Mouse (Mus musculus) layer of hippocampus, adult 9-10 months (tissue): ENCODE results near the gene Dock10.

ENCODE experiments used
- DNase-seq: peaks from one replicate; pipeline ENCODE4 v3.0.0; 2022; ENCODE audit warnings: low spot score

Gene Dock10

DNA sequence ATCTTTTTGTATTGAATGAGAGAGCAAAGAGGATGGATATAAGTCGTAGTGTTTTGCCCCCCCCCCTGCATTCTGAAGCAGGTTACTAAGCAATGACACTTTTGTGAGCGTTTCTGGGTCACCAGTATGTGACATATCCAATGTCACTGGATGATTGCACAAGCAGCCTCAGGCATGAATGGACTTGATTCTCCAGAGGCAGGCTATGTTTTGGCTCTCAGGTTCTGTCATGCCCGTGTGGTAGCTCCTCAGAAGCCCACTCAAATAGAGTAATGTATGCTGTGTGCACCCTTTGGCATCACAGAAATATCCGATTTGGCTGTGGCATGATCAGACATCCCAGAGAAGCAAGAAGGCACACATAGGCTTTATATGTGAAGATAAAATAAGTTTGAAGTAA lies 150.8 kb downstream of the Dock10 start:
- DNase-seq = no peak

DNA sequence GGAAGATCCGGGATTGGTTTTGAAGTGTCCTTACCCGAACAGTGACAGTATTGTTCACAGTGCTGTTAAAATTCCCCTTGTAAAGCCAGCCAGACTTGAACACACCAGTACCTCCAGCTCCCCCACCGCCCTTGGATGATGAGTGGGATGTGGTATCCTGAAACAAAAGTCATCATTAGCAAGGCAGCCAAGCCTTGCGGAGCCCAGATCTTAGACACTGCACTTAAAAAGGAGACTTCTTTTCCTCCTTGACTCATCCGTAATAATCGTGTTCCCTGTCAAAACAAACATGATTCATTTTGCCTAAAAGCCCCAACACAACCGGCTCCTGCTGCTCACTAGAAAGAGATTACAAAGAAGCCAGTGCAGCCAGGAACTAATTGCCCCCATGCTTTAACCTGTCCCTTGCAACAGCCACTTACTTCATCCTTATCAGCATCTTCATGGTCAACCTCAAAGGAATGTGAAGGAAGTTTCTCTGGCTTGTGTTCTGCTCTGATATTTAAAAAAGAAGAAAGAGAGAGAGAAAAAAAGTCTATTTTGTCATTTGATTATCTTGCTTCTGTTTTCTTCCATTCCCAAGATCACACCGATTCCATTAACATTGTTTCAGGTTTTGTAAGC lies 152.1 kb downstream of the Dock10 start:
- no peak for DNase-seq

GRCm38 (mm10) chr1:80604332-80604731 lies 154.0 kb downstream of the Dock10 start:
- DNase-seq = no peak

DNA sequence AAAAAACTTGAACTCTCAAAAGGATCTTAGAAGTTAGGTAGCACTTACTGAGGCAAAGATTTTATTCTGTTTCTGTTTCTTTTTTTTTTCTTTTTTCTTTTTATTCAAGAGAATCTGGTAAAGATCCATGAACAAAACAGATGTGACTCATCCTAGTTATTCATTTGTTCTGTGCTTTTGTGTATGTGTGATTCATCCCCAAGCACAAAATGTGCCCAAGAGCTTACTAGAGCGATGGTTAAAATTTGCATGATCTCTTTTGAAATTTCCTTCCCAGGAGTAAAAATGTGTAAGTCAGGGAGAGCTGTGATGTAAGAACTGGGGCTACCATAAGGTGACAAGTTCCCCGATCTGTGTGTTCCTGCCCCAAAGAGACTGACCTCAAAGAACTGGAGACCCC lies 155.2 kb downstream of the Dock10 start:
- DNase-seq = no peak

DNA sequence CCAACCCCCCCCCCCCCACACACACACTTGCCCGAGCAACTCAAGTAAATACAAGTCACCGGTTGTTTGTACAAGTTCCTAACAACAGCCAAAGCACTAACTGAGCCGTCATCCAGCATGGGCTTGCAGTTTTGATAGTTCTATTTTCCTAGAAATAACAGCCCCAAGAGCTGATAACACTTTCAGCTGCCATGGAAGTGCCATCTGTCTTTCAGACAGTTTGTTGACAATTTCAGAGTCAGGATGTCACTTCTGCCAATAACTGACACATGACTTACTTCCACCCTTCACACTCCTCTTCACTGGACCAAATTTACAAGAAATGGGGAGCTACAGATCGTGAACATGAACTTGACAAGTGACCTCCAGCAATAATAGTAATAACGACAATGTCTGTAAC lies 175.0 kb downstream of the Dock10 start:
- peak; percentile 18 for DNase-seq

GRCm38 (mm10) chr1:80582186-80582585 lies 176.1 kb downstream of the Dock10 start:
- DNase-seq = peak; percentile 69

- DNase-seq = no peak
Measured at GRCm38 (mm10) chr1:80576898-80577297, 181.4 kb downstream of the Dock10 start.

- no peak for DNase-seq
Measured at GRCm38 (mm10) chr1:80556446-80556845, 201.9 kb downstream of the Dock10 start.

- DNase-seq = no peak
Measured at GRCm38 (mm10) chr1:80541522-80541921, 216.8 kb downstream of the Dock10 start.

DNA sequence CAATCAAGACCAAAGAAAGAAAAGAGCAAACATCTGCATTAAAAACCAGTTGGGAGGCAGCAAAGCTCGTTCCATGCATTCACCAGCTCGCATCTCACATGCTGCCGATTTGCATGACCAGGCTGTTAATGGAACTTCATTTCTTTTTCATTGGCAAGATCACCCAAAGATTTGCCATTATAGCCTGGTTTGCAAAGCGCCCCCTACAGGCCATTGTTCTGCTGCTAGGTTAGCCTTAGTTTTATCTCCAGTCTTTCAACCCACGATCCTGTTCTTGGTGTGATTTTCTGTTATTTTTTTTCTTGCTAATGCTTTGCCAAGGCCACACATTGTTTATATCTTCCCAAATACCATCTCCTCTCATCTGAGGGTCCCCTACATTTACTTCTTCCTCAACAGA lies 236.1 kb downstream of the Dock10 start:
- no peak for DNase-seq

- DNase-seq = no peak
Measured at GRCm38 (mm10) chr1:80520456-80520855, 237.9 kb downstream of the Dock10 start.

GRCm38 (mm10) chr1:80519893-80520292 lies 238.4 kb downstream of the Dock10 start:
- no peak for DNase-seq

GRCm38 (mm10) chr1:80515836-80516235 lies 242.5 kb downstream of the Dock10 start:
- no peak for DNase-seq

DNA sequence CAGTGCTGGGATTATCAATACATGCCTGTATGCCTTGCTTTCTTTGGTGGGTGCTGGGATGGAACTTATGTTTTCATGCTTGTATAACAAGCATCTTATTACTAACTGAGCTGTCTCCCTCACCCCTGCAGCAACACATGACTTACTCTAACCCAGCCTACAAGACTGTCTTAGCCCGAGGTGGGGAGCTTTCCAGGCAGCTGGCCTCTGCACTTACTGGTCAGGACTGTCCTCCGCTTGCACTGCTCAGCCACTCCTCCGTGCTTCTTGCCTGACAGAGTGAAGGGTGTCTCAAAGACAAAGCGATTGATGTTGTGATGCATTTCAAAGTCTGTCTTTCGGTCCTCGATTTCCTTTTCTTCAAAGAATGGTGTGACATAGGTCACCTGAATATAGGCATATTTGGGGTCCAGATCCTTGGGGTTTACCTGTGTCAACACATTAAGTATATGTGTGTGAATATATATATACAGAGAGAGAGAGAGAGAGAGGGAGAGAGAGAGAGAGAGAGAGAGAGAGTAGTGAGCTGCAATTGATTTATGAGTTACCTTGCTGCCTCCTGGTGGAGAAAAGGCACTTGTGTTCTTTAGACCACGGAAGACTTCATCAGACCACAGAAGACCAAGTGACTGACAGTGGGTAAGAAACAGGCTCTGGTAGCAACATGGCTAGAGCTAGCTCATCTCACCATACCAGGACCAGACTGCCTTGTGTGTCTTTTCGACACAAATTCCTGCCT lies 245.9 kb downstream of the Dock10 start:
- DNase-seq = no peak

- DNase-seq = no peak
Measured at GRCm38 (mm10) chr1:80504757-80505156, 253.6 kb downstream of the Dock10 start.

DNA sequence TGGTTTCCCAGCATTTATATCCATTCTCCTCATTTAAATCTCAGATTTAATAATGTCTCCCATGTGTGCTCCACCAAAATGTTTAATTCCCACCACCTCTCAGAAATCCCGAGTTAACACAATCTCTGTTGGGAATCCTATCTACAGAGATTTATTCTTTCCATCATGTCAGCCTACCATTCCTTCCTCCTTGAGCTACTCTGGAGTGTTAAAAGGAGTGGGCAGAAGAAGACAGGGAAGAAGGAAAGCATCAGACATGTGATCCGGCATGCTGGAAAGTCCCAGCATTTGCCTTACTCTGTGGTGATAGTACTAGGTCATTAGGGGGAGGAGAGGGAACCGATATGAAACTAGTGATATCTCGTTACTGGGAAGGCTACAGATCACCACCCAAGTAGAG lies 254.2 kb downstream of the Dock10 start:
- no peak for DNase-seq

- no peak for DNase-seq
Measured at GRCm38 (mm10) chr1:80502456-80503165, 255.7 kb downstream of the Dock10 start.

GRCm38 (mm10) chr1:80499264-80499663 lies 259.1 kb downstream of the Dock10 start:
- DNase-seq = no peak

DNA sequence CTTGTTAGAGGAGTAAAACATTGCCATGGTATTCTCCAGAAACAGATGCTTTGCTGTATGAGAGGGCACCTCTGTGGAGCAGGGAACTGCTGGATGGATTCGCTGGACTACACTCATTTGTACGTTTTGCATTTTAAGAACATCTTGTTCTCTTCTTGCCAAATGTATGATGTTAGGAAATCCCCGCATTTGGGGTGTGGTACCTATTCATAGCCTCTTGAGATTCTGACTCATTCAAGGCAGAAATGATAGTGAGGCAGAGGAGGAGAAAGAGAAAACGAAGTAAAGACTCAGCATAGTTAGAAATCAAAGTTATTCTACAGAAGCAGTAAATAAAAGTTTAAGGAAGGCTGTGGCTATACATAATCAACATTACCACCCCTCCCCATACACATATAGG lies 262.0 kb downstream of the Dock10 start:
- DNase-seq = no peak

- DNase-seq = no peak
Measured at GRCm38 (mm10) chr1:80483419-80483818, 274.9 kb downstream of the Dock10 start.

- no peak for DNase-seq
Measured at GRCm38 (mm10) chr1:80474942-80475341, 283.4 kb downstream of the Dock10 start.

DNA sequence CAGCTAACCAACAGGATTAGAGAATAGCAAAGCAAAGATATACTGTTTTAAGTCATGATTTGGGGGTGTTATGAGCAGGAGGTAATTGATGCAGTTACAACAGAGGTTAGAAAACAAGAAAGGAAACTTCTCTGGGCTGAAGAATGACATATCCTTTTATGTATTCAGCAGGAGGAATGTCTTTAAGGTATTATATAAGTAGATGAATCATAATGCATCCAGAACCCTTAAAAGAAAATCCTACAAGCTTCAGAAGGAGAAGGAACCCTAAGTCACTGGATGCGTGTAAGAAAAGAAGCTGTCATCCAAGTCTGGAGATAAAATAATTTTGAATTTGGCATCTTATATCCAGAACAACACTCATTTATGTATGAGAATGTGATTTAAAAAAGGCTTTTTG lies 285.9 kb downstream of the Dock10 start:
- no peak for DNase-seq

DNA sequence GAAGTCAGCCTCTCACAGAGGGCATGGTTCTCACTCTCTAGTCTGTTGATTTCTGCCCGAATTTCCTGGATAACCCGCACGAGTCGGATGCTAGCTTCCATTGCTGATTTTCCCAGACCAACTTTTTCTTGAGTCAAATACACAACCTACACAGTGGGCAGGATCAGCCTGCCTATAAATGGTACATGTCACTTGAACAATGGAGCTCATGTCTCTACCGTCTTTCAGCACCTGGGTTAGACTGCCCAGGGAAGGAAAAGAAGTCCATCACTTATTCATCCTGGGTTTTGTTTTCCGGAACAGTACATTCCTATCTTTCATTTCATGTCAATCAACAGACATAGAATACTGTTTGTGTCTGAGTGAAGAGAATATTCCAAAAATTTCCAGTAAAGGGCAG lies 297.0 kb downstream of the Dock10 start, which contains the start of gene Gm45261:
Gm45261 (minus strand) TSS at position 101 of the 400 bp plus-strand sequence.
- DNase-seq = no peak
